Mouse (Mus musculus): ENCODE results near the gene Shmt2.

DNA sequence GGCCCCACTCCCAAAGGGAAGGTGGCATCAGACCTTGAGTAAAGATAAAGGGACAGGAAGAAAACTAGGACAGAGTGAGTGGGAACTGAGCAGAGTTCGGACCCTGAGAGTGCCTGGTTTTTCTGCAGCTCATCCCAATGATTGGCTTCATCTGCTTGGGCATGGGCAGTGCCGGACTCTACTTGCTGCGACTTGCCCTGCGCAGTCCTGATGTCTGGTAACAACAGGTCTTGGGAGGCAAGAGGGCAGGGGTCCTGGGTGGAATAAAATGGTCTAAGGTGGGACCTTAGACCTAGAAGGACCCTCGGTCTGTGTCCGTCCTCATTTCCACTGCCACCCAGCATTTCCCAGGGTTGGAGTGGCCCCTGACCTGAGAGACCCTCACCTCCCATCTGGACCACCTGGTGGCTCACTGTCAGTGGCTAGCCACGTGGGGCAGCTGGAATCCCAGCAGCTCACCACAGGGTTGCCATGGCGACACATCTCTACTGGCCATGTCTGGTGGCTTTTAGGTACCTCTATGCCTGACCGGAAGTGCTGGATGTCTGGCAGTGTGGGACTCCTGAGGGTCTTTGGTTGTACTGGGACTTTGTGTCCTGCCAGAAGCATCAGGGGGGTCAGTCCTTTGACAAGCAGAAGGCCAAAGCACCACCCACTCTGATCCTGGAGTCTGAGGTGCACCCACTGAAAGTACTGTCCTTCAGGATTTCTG lies 6.8 kb downstream of the Shmt2 start:
- TF ChIP-seq CTCF (IDR thresholded peaks at IDR 0.05; ENCODE audit: low read depth, low read length) (no peak), EP300 (IDR thresholded peaks at IDR 0.05; ENCODE audit: insufficient read depth, low read depth, low read length) (no peak)

Data from ES-Bruce4 (cell line).